Mouse (Mus musculus): ENCODE measurements around the gene Gapvd1.

DNA sequence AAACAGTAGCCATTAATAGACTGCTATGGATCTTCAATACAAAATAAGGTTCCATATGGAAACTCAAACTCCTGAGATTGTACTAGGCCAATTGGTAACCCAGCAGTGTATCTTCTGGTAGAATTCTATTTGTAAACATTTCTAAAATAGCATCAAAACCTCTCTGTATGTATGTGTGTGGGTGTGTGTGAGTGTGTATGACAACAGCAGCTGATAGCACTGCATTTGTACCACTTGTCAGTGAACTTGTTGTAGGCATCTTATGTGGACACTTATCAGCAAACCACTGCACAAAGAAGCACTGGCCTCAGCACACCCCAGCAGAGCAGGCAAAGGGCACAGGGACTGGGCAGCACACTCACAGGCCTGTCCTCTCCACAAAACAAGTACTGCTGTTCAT is 58.4 kb downstream of the Gapvd1 start:
- TF ChIP-seq CTCF (IDR thresholded peaks at IDR 0.05; ENCODE audit: control insufficient read depth, insufficient read depth, insufficient replicate concordance, low read depth, low read length) = no peak
- TF ChIP-seq POLR2A (IDR thresholded peaks at IDR 0.05; ENCODE audit: control insufficient read depth, low read depth, low read length) = no peak
